Mouse (Mus musculus): Measurements from ENCODE around the gene Gm45140. TPM values are rescaled to one million over a fixed set of nuclear protein-coding genes. Genes with fewer than 3 reads are reported as not detected.

The Gm45140 gene
- polyA plus RNA-seq, 1 experiment from 2014 or later = 2.1 TPM

GRCm38 (mm10) chr6:87763376-87764280 is 72.0 kb downstream of the Gm45140 start:
- H3K4me3 ChIP-seq (replicated peaks) = no peak overlapping the region
- no peak for ATAC-seq (ENCODE audit: low FRiP score)
- no peaks in the 10 kb centered on the region for H3K4me1 ChIP-seq
- H3K9ac ChIP-seq (replicated peaks) = no peak overlapping the region
- H3K36me3 ChIP-seq = no peaks in the 10 kb centered on the region
- no peaks in the 10 kb centered on the region for H3K9me3 ChIP-seq (replicated peaks)
- 68% methylated on average over 4 of the region's 4 CpGs for WGBS
- no peak overlapping the region for H3K27ac ChIP-seq (replicated peaks)
- H3K4me2 ChIP-seq = no peak overlapping the region
- no peaks in the 10 kb centered on the region for H3K27me3 ChIP-seq (replicated peaks)

GRCm38 (mm10) chr6:87762161-87762560 is 73.4 kb downstream of the Gm45140 start:
- no peak overlapping the region for H3K27ac ChIP-seq (replicated peaks)
- no peaks in the 10 kb centered on the region for H3K9me3 ChIP-seq (replicated peaks)
- ATAC-seq (ENCODE audit: low FRiP score) = no peak
- no peaks in the 10 kb centered on the region for H3K4me1 ChIP-seq
- no peaks in the 10 kb centered on the region for H3K36me3 ChIP-seq
- H3K9ac ChIP-seq (replicated peaks) = no peak overlapping the region
- no peaks in the 10 kb centered on the region for H3K27me3 ChIP-seq (replicated peaks)
- WGBS = 92% methylated on average over 5 of the region's 5 CpGs
- no peak overlapping the region for H3K4me3 ChIP-seq (replicated peaks)
- no peak overlapping the region for H3K4me2 ChIP-seq

- H3K9ac ChIP-seq (replicated peaks) = no peak overlapping the region
- ATAC-seq (ENCODE audit: low FRiP score) = no peak
Observed at GRCm38 (mm10) chr6:87759850-87760249, 75.7 kb downstream of the Gm45140 start.

GRCm38 (mm10) chr6:87759404-87759803 is 76.2 kb downstream of the Gm45140 start:
- ATAC-seq (ENCODE audit: low FRiP score) = no peak
- Histone ChIP-seq H3K4me1 (no peaks in the 10 kb centered on the region), H3K4me2 (no peak overlapping the region), H3K9ac (replicated peaks) (no peak overlapping the region), H3K27ac (replicated peaks) (no peak overlapping the region), H3K27me3 (replicated peaks) (no peaks in the 10 kb centered on the region), H3K36me3 (peaks cover 10% of the 10 kb centered on the region; the same call in 1 of the 2 replicates), H3K9me3 (replicated peaks) (no peaks in the 10 kb centered on the region), H3K4me3 (replicated peaks) (no peak overlapping the region)
- WGBS = 74% methylated on average over 3 of the region's 3 CpGs

More at GRCm38 (mm10) chr6:87759850-87760249, 75.7 kb downstream of the Gm45140 start:
- 69% methylated on average over 3 of the region's 3 CpGs for WGBS
- Histone ChIP-seq H3K9me3 (replicated peaks) (no peaks in the 10 kb centered on the region), H3K36me3 (peaks cover 7% of the 10 kb centered on the region; the same call in 1 of the 2 replicates), H3K27me3 (replicated peaks) (no peaks in the 10 kb centered on the region), H3K4me2 (no peak overlapping the region), H3K4me1 (no peaks in the 10 kb centered on the region), H3K4me3 (replicated peaks) (no peak overlapping the region), H3K27ac (replicated peaks) (no peak overlapping the region)

- Histone ChIP-seq H3K4me1 (no peaks in the 10 kb centered on the region), H3K9ac (replicated peaks) (no peak overlapping the region), H3K27ac (replicated peaks) (no peak overlapping the region), H3K4me2 (no peak overlapping the region), H3K27me3 (replicated peaks) (no peaks in the 10 kb centered on the region), H3K4me3 (replicated peaks) (no peak overlapping the region), H3K36me3 (peaks cover 10% of the 10 kb centered on the region; the same call in 1 of the 2 replicates), H3K9me3 (replicated peaks) (no peaks in the 10 kb centered on the region)
- 94% methylated on average over 8 of the region's 8 CpGs for WGBS
- no peak for ATAC-seq (ENCODE audit: low FRiP score)
Observed at GRCm38 (mm10) chr6:87756896-87757295, 78.7 kb downstream of the Gm45140 start.

- WGBS = 95% methylated on average over 4 of the region's 4 CpGs
- H3K4me3 ChIP-seq (replicated peaks) = no peak overlapping the region
- peaks cover 10% of the 10 kb centered on the region for H3K36me3 ChIP-seq
- ATAC-seq (ENCODE audit: low FRiP score) = no peak
- H3K9me3 ChIP-seq (replicated peaks) = no peaks in the 10 kb centered on the region
- H3K27ac ChIP-seq (replicated peaks) = no peak overlapping the region
- H3K4me2 ChIP-seq = no peak overlapping the region
- H3K9ac ChIP-seq (replicated peaks) = no peak overlapping the region
- no peaks in the 10 kb centered on the region for H3K4me1 ChIP-seq
- no peaks in the 10 kb centered on the region for H3K27me3 ChIP-seq (replicated peaks)
Observed at GRCm38 (mm10) chr6:87755196-87755595, 80.4 kb downstream of the Gm45140 start.

- no peak overlapping the region for H3K9ac ChIP-seq (replicated peaks)
- no peaks in the 10 kb centered on the region for H3K4me1 ChIP-seq
- ATAC-seq (ENCODE audit: low FRiP score) = no peak
- H3K9me3 ChIP-seq (replicated peaks) = no peaks in the 10 kb centered on the region
- H3K4me3 ChIP-seq (replicated peaks) = no peak overlapping the region
- 87% methylated on average over 6 of the region's 6 CpGs for WGBS
- no peak overlapping the region for H3K4me2 ChIP-seq
- no peaks in the 10 kb centered on the region for H3K27me3 ChIP-seq (replicated peaks)
- H3K27ac ChIP-seq (replicated peaks) = no peak overlapping the region
- H3K36me3 ChIP-seq = peaks cover 10% of the 10 kb centered on the region
Observed at GRCm38 (mm10) chr6:87751574-87751973, 84.0 kb downstream of the Gm45140 start.

GRCm38 (mm10) chr6:87750184-87750910 is 85.2 kb downstream of the Gm45140 start:
- Histone ChIP-seq H3K4me1 (no peaks in the 10 kb centered on the region), H3K36me3 (peaks cover 8% of the 10 kb centered on the region), H3K27ac (replicated peaks) (no peak overlapping the region), H3K4me2 (no peak overlapping the region), H3K4me3 (replicated peaks) (no peak overlapping the region), H3K9me3 (replicated peaks) (no peaks in the 10 kb centered on the region), H3K27me3 (replicated peaks) (no peaks in the 10 kb centered on the region), H3K9ac (replicated peaks) (no peak overlapping the region)
- 94% methylated on average over 8 of the region's 8 CpGs for WGBS
- ATAC-seq (ENCODE audit: low FRiP score) = no peak

- no peak overlapping the region for H3K27ac ChIP-seq (replicated peaks)
- no peaks in the 10 kb centered on the region for H3K27me3 ChIP-seq (replicated peaks)
- H3K9ac ChIP-seq (replicated peaks) = no peak overlapping the region
- no peak overlapping the region for H3K4me2 ChIP-seq
- no peaks in the 10 kb centered on the region for H3K4me1 ChIP-seq
- ATAC-seq (ENCODE audit: low FRiP score) = no peak
- no peaks in the 10 kb centered on the region; the same call in 1 of the 2 replicates for H3K36me3 ChIP-seq
- no peak overlapping the region for H3K4me3 ChIP-seq (replicated peaks)
- no peaks in the 10 kb centered on the region for H3K9me3 ChIP-seq (replicated peaks)
- WGBS = 91% methylated on average over 6 of the region's 6 CpGs
Observed at GRCm38 (mm10) chr6:87748531-87748930, 87.1 kb downstream of the Gm45140 start.

- no peak overlapping the region for H3K4me2 ChIP-seq
- no peak overlapping the region for H3K27ac ChIP-seq (replicated peaks)
- ATAC-seq (ENCODE audit: low FRiP score) = no peak
- H3K9ac ChIP-seq (replicated peaks) = no peak overlapping the region
- no peaks in the 10 kb centered on the region; the same call in 1 of the 2 replicates for H3K36me3 ChIP-seq
- no peaks in the 10 kb centered on the region for H3K4me1 ChIP-seq
- WGBS = 87% methylated on average over 2 of the region's 2 CpGs
- no peaks in the 10 kb centered on the region for H3K27me3 ChIP-seq (replicated peaks)
- H3K9me3 ChIP-seq (replicated peaks) = no peaks in the 10 kb centered on the region
- no peak overlapping the region for H3K4me3 ChIP-seq (replicated peaks)
Observed at GRCm38 (mm10) chr6:87748078-87748477, 87.5 kb downstream of the Gm45140 start.

GRCm38 (mm10) chr6:87746849-87747248 is 88.7 kb downstream of the Gm45140 start:
- H3K4me3 ChIP-seq (replicated peaks) = no peak overlapping the region
- no peak for ATAC-seq (ENCODE audit: low FRiP score)
- H3K4me1 ChIP-seq = no peaks in the 10 kb centered on the region
- WGBS = 84% methylated on average over 2 of the region's 2 CpGs
- H3K4me2 ChIP-seq = no peak overlapping the region
- no peaks in the 10 kb centered on the region; the same call in 1 of the 2 replicates for H3K36me3 ChIP-seq
- H3K27me3 ChIP-seq (replicated peaks) = no peaks in the 10 kb centered on the region
- H3K9me3 ChIP-seq (replicated peaks) = no peaks in the 10 kb centered on the region
- H3K9ac ChIP-seq (replicated peaks) = no peak overlapping the region
- H3K27ac ChIP-seq (replicated peaks) = no peak overlapping the region

- H3K27me3 ChIP-seq (replicated peaks) = no peaks in the 10 kb centered on the region
- H3K4me3 ChIP-seq (replicated peaks) = no peak overlapping the region
- H3K9me3 ChIP-seq (replicated peaks) = no peaks in the 10 kb centered on the region
- H3K27ac ChIP-seq (replicated peaks) = no peak overlapping the region
- ATAC-seq (ENCODE audit: low FRiP score) = no peak
- H3K9ac ChIP-seq (replicated peaks) = no peak overlapping the region
- H3K4me2 ChIP-seq = no peak overlapping the region
- no peaks in the 10 kb centered on the region for H3K4me1 ChIP-seq
- 61% methylated on average over 3 of the region's 3 CpGs for WGBS
- no peaks in the 10 kb centered on the region; the same call in 1 of the 2 replicates for H3K36me3 ChIP-seq
Observed at GRCm38 (mm10) chr6:87746059-87746458, 89.5 kb downstream of the Gm45140 start.
